Mouse (Mus musculus) embryonic facial prominence, embryonic 11.5 days (tissue): ENCODE data around the gene Btbd10. TPM values are rescaled to one million over a fixed set of nuclear protein-coding genes. Genes with fewer than 3 reads are reported as not detected.

Experiments used
- ATAC-seq: fragments of 200-750 bp; cut with Nextera tagmentation; replicated peaks from 2 replicates; pipeline ENCODE4 v1.8.0; 2017; ENCODE audit warnings: low read depth; ENCODE audit not compliant: insufficient number of reproducible peaks, low FRiP score, low TSS enrichment
- DNase-seq: peaks from one replicate; pipeline ENCODE4 v3.0.0-alpha.2; 2015; ENCODE audit warnings: low spot score
- H3K27ac ChIP-seq: fragments of 300-500 bp; sonication (generic); replicated peaks from 2 replicates; pipeline ENCODE4 v1.5.1; 2014; ENCODE audit warnings: mild to moderate bottlenecking, low read depth, low read length, control low read depth
- H3K27me3 ChIP-seq: fragments of 300-500 bp; sonication (generic); 2 replicates; pipeline ENCODE4 v1.6.1; 2014; ENCODE audit warnings: mild to moderate bottlenecking, low read length, moderate library complexity, mixed read lengths; ENCODE audit not compliant: control insufficient read depth, insufficient read depth
- H3K36me3 ChIP-seq: fragments of 300-500 bp; sonication (generic); replicated peaks from 2 replicates; pipeline ENCODE4 v1.6.1; 2014; ENCODE audit warnings: low read depth, mild to moderate bottlenecking, low read length, moderate library complexity, mixed read lengths; ENCODE audit not compliant: control insufficient read depth, insufficient read depth
- H3K4me1 ChIP-seq: fragments of 300-500 bp; sonication (generic); 2 replicates; pipeline ENCODE4 v1.6.1; 2014; ENCODE audit warnings: low read length, mixed read lengths; ENCODE audit not compliant: control insufficient read depth, insufficient read depth
- H3K4me2 ChIP-seq: fragments of 300-500 bp; sonication (generic); 2 replicates; pipeline ENCODE4 v1.6.1; 2014; ENCODE audit warnings: low read depth, mild to moderate bottlenecking, control low read depth, low read length, moderate library complexity
- H3K4me3 ChIP-seq: fragments of 300-500 bp; sonication (generic); 2 replicates; pipeline ENCODE4 v1.5.1; 2014; ENCODE audit warnings: low read depth, low read length, control low read depth
- H3K9ac ChIP-seq: fragments of 300-500 bp; sonication (generic); replicated peaks from 2 replicates; pipeline ENCODE4 v1.6.1; 2014; ENCODE audit warnings: mild to moderate bottlenecking, control low read depth, low read length
- H3K9me3 ChIP-seq: fragments of 300-500 bp; sonication (generic); replicated peaks from 2 replicates; pipeline ENCODE4 v1.6.1; 2016; ENCODE audit warnings: mild to moderate bottlenecking, low read length, inconsistent platforms, mixed read lengths; ENCODE audit not compliant: control insufficient read depth
- WGBS: fragments of 180-500 bp; shearing (Covaris S2); extraction: QIAGEN DNeasy Blood & Tissue Kit; methylation state at CpG from one replicate; pipeline ENCODE4 v1.1.7; 2014; 5-methylcytosine and 5-hydroxymethylcytosine counted together
- polyA plus RNA-seq: library from polyadenylated mRNA; unstranded; fragments of >200 nt; fragmentation: Nextera tagmentation; extraction: Ambion mirVana; gene quantifications from 2 replicates; pipeline ENCODE4 v1.2.1, GENCODE M21; 2014

Btbd10 gene
- polyA plus RNA-seq, 1 experiment from 2014 or later: 31.3 TPM

- Histone ChIP-seq H3K36me3 (no peaks in the 10 kb centered on the region), H3K9ac (no peak overlapping the region), H3K27ac (no peak overlapping the region), H3K4me3 (no peak overlapping the region), H3K4me1 (no peaks in the 10 kb centered on the region), H3K27me3 (no peaks in the 10 kb centered on the region), H3K4me2 (no peak overlapping the region), H3K9me3 (no peaks in the 10 kb centered on the region)
- 29% methylated on average over 7 of the region's 7 CpGs for WGBS
- peak; percentile 89 for DNase-seq
- ATAC-seq: peak; percentile 67; the same call in 1 of the 2 replicates
Observed at GRCm38 (mm10) chr7:113377875-113378658, 8.9 kb upstream of the Btbd10 start.

GRCm38 (mm10) chr7:113372682-113373081, 3.5 kb upstream of the Btbd10 start:
- WGBS: 80% methylated on average over 1 of the region's 1 CpGs
- Histone ChIP-seq H3K27ac (no peak overlapping the region), H3K9ac (no peak overlapping the region), H3K27me3 (no peaks in the 10 kb centered on the region), H3K36me3 (no peaks in the 10 kb centered on the region), H3K4me1 (no peaks in the 10 kb centered on the region), H3K9me3 (no peaks in the 10 kb centered on the region), H3K4me2 (no peak overlapping the region), H3K4me3 (no peak overlapping the region)
- DNase-seq (no peak), ATAC-seq (no peak)

- Histone ChIP-seq H3K4me2 (peak overlapping the region; percentile 75), H3K27me3 (no peaks in the 10 kb centered on the region), H3K4me1 (no peaks in the 10 kb centered on the region), H3K9me3 (no peaks in the 10 kb centered on the region), H3K4me3 (peak overlapping the region; percentile 81), H3K9ac (peak overlapping the region; percentile 85), H3K36me3 (no peaks in the 10 kb centered on the region), H3K27ac (peak overlapping the region; percentile 70)
- peak; percentile 64 for ATAC-seq
- DNase-seq: peak; percentile 81
- WGBS: under 1% methylated on average over 44 of the region's 44 CpGs
Observed at GRCm38 (mm10) chr7:113369620-113370340, 588 bp upstream of the Btbd10 start.

- H3K27ac ChIP-seq: no peak overlapping the region
- no peaks in the 10 kb centered on the region for H3K27me3 ChIP-seq
- no peak overlapping the region for H3K4me3 ChIP-seq
- H3K4me1 ChIP-seq: no peaks in the 10 kb centered on the region
- no peaks in the 10 kb centered on the region for H3K36me3 ChIP-seq
- ATAC-seq (no peak), DNase-seq (no peak)
- WGBS: 81% methylated on average over 4 of the region's 4 CpGs
- no peaks in the 10 kb centered on the region for H3K9me3 ChIP-seq
- H3K9ac ChIP-seq: no peak overlapping the region
- no peak overlapping the region for H3K4me2 ChIP-seq
Observed at GRCm38 (mm10) chr7:113367440-113367839, 1.8 kb downstream of the Btbd10 start.

- Histone ChIP-seq H3K27ac (no peak overlapping the region), H3K36me3 (no peaks in the 10 kb centered on the region), H3K27me3 (no peaks in the 10 kb centered on the region), H3K9ac (no peak overlapping the region), H3K4me2 (no peak overlapping the region), H3K4me3 (no peak overlapping the region), H3K9me3 (no peaks in the 10 kb centered on the region), H3K4me1 (no peaks in the 10 kb centered on the region)
- WGBS: 71% methylated on average over 1 of the region's 1 CpGs
- DNase-seq (no peak), ATAC-seq (no peak)
Observed at GRCm38 (mm10) chr7:113349089-113349488, 20.1 kb downstream of the Btbd10 start.

- no peaks in the 10 kb centered on the region for H3K4me1 ChIP-seq
- no peaks in the 10 kb centered on the region for H3K9me3 ChIP-seq
- ATAC-seq (no peak), DNase-seq (no peak)
- no peaks in the 10 kb centered on the region for H3K36me3 ChIP-seq
- 95% methylated on average over 2 of the region's 2 CpGs for WGBS
- no peaks in the 10 kb centered on the region for H3K27me3 ChIP-seq
- no peak overlapping the region for H3K9ac ChIP-seq
- no peak overlapping the region for H3K4me2 ChIP-seq
- no peak overlapping the region for H3K27ac ChIP-seq
- H3K4me3 ChIP-seq: no peak overlapping the region
Observed at GRCm38 (mm10) chr7:113347694-113348093, 21.5 kb downstream of the Btbd10 start.

DNA sequence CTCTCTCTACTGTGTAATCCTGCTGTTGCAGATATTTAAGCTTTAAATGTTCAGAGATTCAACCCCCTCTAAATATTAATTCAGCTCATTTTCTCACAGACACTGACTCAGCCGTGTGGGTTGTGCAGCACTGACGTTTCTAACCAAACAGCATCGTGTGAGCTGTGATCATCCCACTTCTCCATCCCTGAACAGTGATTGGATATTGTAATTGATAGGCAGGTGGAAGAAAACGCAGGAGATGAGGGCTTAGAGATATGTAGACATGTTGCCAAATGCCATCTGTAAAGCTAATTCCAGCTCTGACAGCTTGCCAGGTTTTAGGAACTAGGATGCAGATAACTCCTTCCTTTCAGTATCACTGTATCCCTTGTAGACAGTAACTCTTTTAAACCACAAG, 21.9 kb downstream of the Btbd10 start:
- H3K4me1 ChIP-seq: no peaks in the 10 kb centered on the region
- H3K27ac ChIP-seq: no peak overlapping the region
- no peaks in the 10 kb centered on the region for H3K36me3 ChIP-seq
- no peaks in the 10 kb centered on the region for H3K27me3 ChIP-seq
- H3K9ac ChIP-seq: no peak overlapping the region
- no peak overlapping the region for H3K4me2 ChIP-seq
- WGBS: 47% methylated on average over 4 of the region's 4 CpGs
- ATAC-seq: no peak
- H3K4me3 ChIP-seq: no peak overlapping the region
- no peaks in the 10 kb centered on the region for H3K9me3 ChIP-seq
- DNase-seq: no peak

- Histone ChIP-seq H3K4me2 (no peak overlapping the region), H3K9ac (no peak overlapping the region), H3K36me3 (no peaks in the 10 kb centered on the region), H3K4me1 (no peaks in the 10 kb centered on the region), H3K27ac (no peak overlapping the region), H3K9me3 (no peaks in the 10 kb centered on the region), H3K27me3 (no peaks in the 10 kb centered on the region), H3K4me3 (no peak overlapping the region)
- no peak for ATAC-seq
- WGBS: 80% methylated on average over 8 of the region's 8 CpGs
- DNase-seq: no peak
Observed at GRCm38 (mm10) chr7:113335250-113335649, 33.9 kb downstream of the Btbd10 start.
